ENCODE assay signal across 20 mouse cellular contexts in genomic region chr8:103950460-103950859, GRCm38 (mm10).
"Had no signal": no experiment of that assay in that cellular context is flagged by ENCODE, and none has a peak within 500 bp of the region (broad histone marks: within the 10 kb centered on the region; RNA-seq: fewer than 3 reads in every experiment).

No protein-coding gene starts in this region.

- H3K9me3 ChIP-seq: liver, embryonic 13.5 days; neural tube, embryonic 12.5 days; neural tube, embryonic 15.5 days had no signal

- DNase-seq: kidney, adult 2 months; kidney, postnatal 25 days; layer of hippocampus, postnatal 36 days; left cerebral cortex, postnatal 4 days; liver, embryonic 13.5 days; lung, adult 2 months; lung, postnatal 14 days; lung, postnatal 4 days; midbrain, embryonic 14.5 days; right cerebral cortex, adult 18-20 months; right cerebral cortex, postnatal 14 days; right cerebral cortex, postnatal 4 days; thymus, postnatal 25 days had no signal

- H3K4me1 ChIP-seq: liver, embryonic 13.5 days; neural tube, embryonic 12.5 days; neural tube, embryonic 15.5 days had no signal

- H3K9ac ChIP-seq: liver, embryonic 13.5 days; neural tube, embryonic 12.5 days; neural tube, embryonic 15.5 days had no signal

- H3K27me3 ChIP-seq: liver, embryonic 13.5 days; neural tube, embryonic 12.5 days; neural tube, embryonic 15.5 days had no signal

- H3K4me3 ChIP-seq: layer of hippocampus, adult 2 months; left cerebral cortex, adult 2 months; liver, embryonic 13.5 days; neural tube, embryonic 12.5 days; neural tube, embryonic 15.5 days had no signal

- H3K27ac ChIP-seq: kidney, postnatal 0 days; layer of hippocampus, adult 2 months; left cerebral cortex, adult 2 months; liver, embryonic 13.5 days; neural tube, embryonic 12.5 days; neural tube, embryonic 15.5 days; stomach, postnatal 0 days had no signal

- H3K4me2 ChIP-seq: liver, embryonic 13.5 days; midbrain, embryonic 11.5 days; neural tube, embryonic 12.5 days; neural tube, embryonic 15.5 days had no signal

- H3K36me3 ChIP-seq: liver, embryonic 13.5 days; neural tube, embryonic 12.5 days; neural tube, embryonic 15.5 days had no signal
